Mouse (Mus musculus) liver, embryonic 16.5 days (tissue): ENCODE measurements around the gene Dnaja1. TPM values are rescaled to one million over a fixed set of nuclear protein-coding genes. Genes with fewer than 3 reads are reported as not detected.

Source experiments
- ATAC-seq: fragments of 200-750 bp; cut with Nextera tagmentation; 2 replicates; pipeline ENCODE4 v1.8.0; 2017; ENCODE audit warnings: low read depth, mild to moderate bottlenecking, moderate number of reproducible peaks, moderate library complexity
- H3K27ac ChIP-seq: fragments of 300-500 bp; sonication (generic); 2 replicates; pipeline ENCODE4 v1.5.1; 2014; ENCODE audit warnings: mild to moderate bottlenecking, low read length
- H3K27me3 ChIP-seq: fragments of 300-500 bp; sonication (generic); 2 replicates; pipeline ENCODE4 v1.6.1; 2014; ENCODE audit warnings: low read depth, low read length, mixed read lengths; ENCODE audit not compliant: control insufficient read depth, insufficient read depth
- H3K36me3 ChIP-seq: fragments of 300-500 bp; sonication (generic); 2 replicates; pipeline ENCODE4 v1.6.1; 2014; ENCODE audit warnings: mild to moderate bottlenecking; ENCODE audit not compliant: control insufficient read depth, insufficient read depth
- H3K4me1 ChIP-seq: fragments of 300-500 bp; sonication (generic); 2 replicates; pipeline ENCODE4 v1.6.1; 2014; ENCODE audit warnings: low read depth, low read length, mixed read lengths; ENCODE audit not compliant: control insufficient read depth
- H3K4me2 ChIP-seq: fragments of 300-500 bp; sonication (generic); 2 replicates; pipeline ENCODE4 v1.6.1; 2014; ENCODE audit warnings: low read depth, low read length, mixed read lengths
- H3K4me3 ChIP-seq: fragments of 300-500 bp; sonication (generic); 2 replicates; pipeline ENCODE4 v1.5.1; 2014; ENCODE audit warnings: low read depth, mild to moderate bottlenecking, low read length
- H3K9ac ChIP-seq: fragments of 300-500 bp; sonication (generic); 2 replicates; pipeline ENCODE4 v1.6.1; 2014; ENCODE audit warnings: low read depth, low read length
- H3K9me3 ChIP-seq: fragments of 300-500 bp; sonication (generic); replicated peaks from 2 replicates; pipeline ENCODE4 v1.6.1; 2016; ENCODE audit warnings: low read length; ENCODE audit not compliant: control insufficient read depth
- WGBS: fragments of 180-500 bp; shearing (Covaris S2); extraction: QIAGEN DNeasy Blood & Tissue Kit; methylation state at CpG from one replicate; pipeline ENCODE4 v1.1.7; 2014; ENCODE audit not compliant: insufficient replicate concordance; 5-methylcytosine and 5-hydroxymethylcytosine counted together
- microRNA counts: library from miRNA; unstranded; fragments of <30 nt; microRNA quantifications from one replicate; lab custom pipeline; 2016
- microRNA-seq: library from miRNA; unstranded; fragments of <30 nt; microRNA quantifications from one replicate; pipeline ENCODE4, GENCODE M21; 2016
- polyA plus RNA-seq: library from polyadenylated mRNA; unstranded; fragments of >200 nt; fragmentation: Nextera tagmentation; extraction: Ambion mirVana; gene quantifications from 2 replicates; pipeline ENCODE4 v1.2.1, GENCODE M21; 2015

Dnaja1 gene
- polyA plus RNA-seq, 1 experiment from 2014 or later: 103 TPM

GRCm38 (mm10) chr4:40785620-40786166 lies 63.7 kb downstream of the Dnaja1 start:
- Histone ChIP-seq H3K36me3 (no peaks in the 10 kb centered on the region), H3K4me2 (no peak overlapping the region), H3K9me3 (no peaks in the 10 kb centered on the region), H3K4me1 (peaks cover 15% of the 10 kb centered on the region), H3K27me3 (no peaks in the 10 kb centered on the region), H3K27ac (no peak overlapping the region), H3K9ac (no peak overlapping the region), H3K4me3 (no peak overlapping the region)
- ATAC-seq: peak; percentile 43; the same call in 1 of the 2 replicates
- WGBS: 54% methylated on average over 9 of the region's 9 CpGs

- Histone ChIP-seq H3K36me3 (no peaks in the 10 kb centered on the region), H3K9me3 (no peaks in the 10 kb centered on the region), H3K4me2 (no peak overlapping the region), H3K4me1 (peaks cover 7% of the 10 kb centered on the region), H3K9ac (no peak overlapping the region), H3K27me3 (no peaks in the 10 kb centered on the region), H3K4me3 (no peak overlapping the region), H3K27ac (no peak overlapping the region)
- WGBS: 75% methylated on average over 4 of the region's 4 CpGs
- no peak for ATAC-seq
Measured at GRCm38 (mm10) chr4:40786578-40786977, 64.6 kb downstream of the Dnaja1 start.

MicroRNA genes within 50 kb of the gene (microRNA counts, 519-probe panel; counts per million panel counts)
- microRNA mmu-miR-207 (lab: Ali Mortazavi, UCI): 2,295 counts per million, percentile 47 among the panel's probes with 10 or more counts

Small RNA genes lying within 50 kb of the gene (microRNA-seq; reads per million reads assigned to microRNA genes)
- not detected for gene Mir207

Other genes starting within 250 kb of the Dnaja1 start
- gene Tmem215, start 250.0 kb upstream of the Dnaja1 start, polyA plus RNA-seq: 0.12 TPM in 1 of 2 replicates, not detected in the other
- gene Aptx, start 19.0 kb upstream of the Dnaja1 start, polyA plus RNA-seq: 7.9 and 8.1 TPM in 2 replicates
- gene Smu1, start 35.8 kb downstream of the Dnaja1 start, polyA plus RNA-seq: 59.9 and 66.8 TPM in 2 replicates
- 29.7 and 32.6 TPM in 2 replicates for gene B4galt1, start 131.9 kb downstream of the Dnaja1 start, polyA plus RNA-seq
- gene Spink4, start 197.9 kb downstream of the Dnaja1 start, polyA plus RNA-seq: 0.90 and 2.9 TPM in 2 replicates
- gene Bag1, start 226.1 kb downstream of the Dnaja1 start, polyA plus RNA-seq: 99.7 and 103 TPM in 2 replicates
- 41.8 and 44.6 TPM in 2 replicates for gene Chmp5, start 226.3 kb downstream of the Dnaja1 start, polyA plus RNA-seq
- 30.5 and 31.5 TPM in 2 replicates for gene Nfx1, start 248.8 kb downstream of the Dnaja1 start, polyA plus RNA-seq